Mouse (Mus musculus) embryonic facial prominence, embryonic 14.5 days (tissue): ENCODE measurements around the gene Ephx1. TPM values are rescaled to one million over a fixed set of nuclear protein-coding genes. Genes with fewer than 3 reads are reported as not detected.
"Not testable (repeated sequence)": the region's sequence is repeated elsewhere in the genome, so short reads cannot be mapped to it uniquely, and the experiment has no call there.

Experiments used
- ATAC-seq: fragments of 200-750 bp; cut with Nextera tagmentation; 2 replicates; pipeline ENCODE4 v1.8.0; 2017; ENCODE audit warnings: low read depth, moderate number of reproducible peaks, moderate TSS enrichment
- DNase-seq: peaks from one replicate; pipeline ENCODE4 v3.0.0-alpha.2; 2015; ENCODE audit warnings: low spot score
- H3K27ac ChIP-seq: fragments of 300-500 bp; sonication (generic); replicated peaks from 2 replicates; pipeline ENCODE4 v1.5.1; 2014; ENCODE audit warnings: low read depth, mild to moderate bottlenecking, low read length, moderate library complexity
- H3K27me3 ChIP-seq: fragments of 300-500 bp; sonication (generic); replicated peaks from 2 replicates; pipeline ENCODE4 v1.6.1; 2014; ENCODE audit warnings: low read length; ENCODE audit not compliant: control insufficient read depth, insufficient read depth
- H3K36me3 ChIP-seq: fragments of 300-500 bp; sonication (generic); 2 replicates; pipeline ENCODE4 v1.6.1; 2014; ENCODE audit warnings: low read length, mixed read lengths; ENCODE audit not compliant: control insufficient read depth, insufficient read depth
- H3K4me1 ChIP-seq: fragments of 300-500 bp; sonication (generic); 2 replicates; pipeline ENCODE4 v1.6.1; 2014; ENCODE audit warnings: antibody characterized with exemption, low read length; ENCODE audit not compliant: control insufficient read depth, insufficient read depth
- H3K4me2 ChIP-seq: fragments of 300-500 bp; sonication (generic); 2 replicates; pipeline ENCODE4 v1.6.1; 2014; ENCODE audit warnings: low read depth, mild to moderate bottlenecking, low read length, moderate library complexity, mixed read lengths
- H3K4me3 ChIP-seq: fragments of 300-500 bp; sonication (generic); 2 replicates; pipeline ENCODE4 v1.5.1; 2014; ENCODE audit warnings: low read depth, mild to moderate bottlenecking, low read length
- H3K9ac ChIP-seq: fragments of 300-500 bp; sonication (generic); 2 replicates; pipeline ENCODE4 v1.6.1; 2014; ENCODE audit warnings: low read depth, mild to moderate bottlenecking, low read length, moderate library complexity, mixed read lengths
- H3K9me3 ChIP-seq: fragments of 300-500 bp; sonication (generic); 2 replicates; pipeline ENCODE4 v1.6.1; 2016; ENCODE audit warnings: low read length; ENCODE audit not compliant: control insufficient read depth
- WGBS: fragments of 180-500 bp; shearing (Covaris S2); extraction: QIAGEN DNeasy Blood & Tissue Kit; methylation state at CpG from one replicate; pipeline ENCODE4 v1.1.7; 2014; 5-methylcytosine and 5-hydroxymethylcytosine counted together
- polyA plus RNA-seq: library from polyadenylated mRNA; unstranded; fragments of >200 nt; fragmentation: Nextera tagmentation; extraction: Ambion mirVana; gene quantifications from 2 replicates; pipeline ENCODE4 v1.2.1, GENCODE M21; 2014

The Ephx1 gene
- polyA plus RNA-seq, 1 experiment from 2014 or later, result 15.4 TPM

GRCm38 (mm10) chr1:181000501-181001092 is 20.1 kb downstream of the Ephx1 start:
- Histone ChIP-seq H3K9me3 (no peaks in the 10 kb centered on the region), H3K9ac (no peak overlapping the region; the same call in 1 of the 2 replicates), H3K4me2 (no peak overlapping the region), H3K27ac (no peak overlapping the region), H3K27me3 (no peaks in the 10 kb centered on the region), H3K36me3 (no peaks in the 10 kb centered on the region), H3K4me1 (no peaks in the 10 kb centered on the region), H3K4me3 (no peak overlapping the region)
- peak; percentile 92 for ATAC-seq
- peak; percentile 79 for DNase-seq
- WGBS, result 26% methylated on average over 10 of the region's 10 CpGs

GRCm38 (mm10) chr1:180992142-180992541 is 28.6 kb downstream of the Ephx1 start:
- WGBS, result 51% methylated on average over 3 of the region's 3 CpGs
- Histone ChIP-seq H3K4me3 (no peak overlapping the region), H3K4me2 (no peak overlapping the region), H3K9me3 (no peaks in the 10 kb centered on the region), H3K4me1 (no peaks in the 10 kb centered on the region), H3K36me3 (no peaks in the 10 kb centered on the region), H3K27ac (no peak overlapping the region), H3K27me3 (no peaks in the 10 kb centered on the region), H3K9ac (no peak overlapping the region)
- ATAC-seq (no peak), DNase-seq (peak; percentile 76)

GRCm38 (mm10) chr1:180990671-180991070 is 30.0 kb downstream of the Ephx1 start:
- Histone ChIP-seq H3K4me1 (no peaks in the 10 kb centered on the region), H3K36me3 (no peaks in the 10 kb centered on the region), H3K4me2 (no peak overlapping the region), H3K9me3 (no peaks in the 10 kb centered on the region), H3K27me3 (no peaks in the 10 kb centered on the region), H3K9ac (no peak overlapping the region), H3K27ac (no peak overlapping the region), H3K4me3 (no peak overlapping the region)
- WGBS, result 46% methylated on average over 3 of the region's 3 CpGs
- no peak for DNase-seq
- no peak for ATAC-seq

- Histone ChIP-seq H3K9ac (no peak overlapping the region), H3K27ac (no peak overlapping the region), H3K27me3 (no peaks in the 10 kb centered on the region), H3K4me1 (no peaks in the 10 kb centered on the region), H3K9me3 (no peaks in the 10 kb centered on the region), H3K4me2 (peak overlapping the region; percentile 32), H3K4me3 (no peak overlapping the region), H3K36me3 (no peaks in the 10 kb centered on the region)
- 0 out of 2 replicates have a peak, but pooled peaks have one; percentile 60 for ATAC-seq
- peak; percentile 68 for DNase-seq
- WGBS, result 5% methylated on average over 9 of the region's 9 CpGs
Measured at GRCm38 (mm10) chr1:180987759-180988158, 32.9 kb downstream of the Ephx1 start.

- ATAC-seq (no peak), DNase-seq (no peak)
- Histone ChIP-seq H3K36me3 (no peaks in the 10 kb centered on the region), H3K4me3 (no peak overlapping the region), H3K9ac (no peak overlapping the region), H3K27me3 (no peaks in the 10 kb centered on the region), H3K4me2 (no peak overlapping the region), H3K9me3 (no peaks in the 10 kb centered on the region), H3K27ac (no peak overlapping the region), H3K4me1 (no peaks in the 10 kb centered on the region)
- WGBS, result 87% methylated on average over 8 of the region's 8 CpGs
Measured at GRCm38 (mm10) chr1:180986701-180987100, 34.0 kb downstream of the Ephx1 start.

- H3K4me3 ChIP-seq, H3K4me2 ChIP-seq, H3K9me3 ChIP-seq, DNase-seq, H3K27ac ChIP-seq, H3K27me3 ChIP-seq, H3K4me1 ChIP-seq, H3K36me3 ChIP-seq, H3K9ac ChIP-seq, ATAC-seq: not testable (repeated sequence)
- WGBS, result 72% methylated on average over 7 of the region's 7 CpGs
Measured at GRCm38 (mm10) chr1:180981298-180982046, 39.2 kb downstream of the Ephx1 start.

GRCm38 (mm10) chr1:180980464-180980863 is 40.2 kb downstream of the Ephx1 start:
- Histone ChIP-seq H3K36me3 (0 out of 2 replicates have a peak, but pooled peaks cover under 1% of the 10 kb centered on the region), H3K27ac (no peak overlapping the region), H3K4me1 (no peaks in the 10 kb centered on the region), H3K4me3 (no peak overlapping the region), H3K9me3 (no peaks in the 10 kb centered on the region), H3K9ac (no peak overlapping the region), H3K4me2 (no peak overlapping the region), H3K27me3 (no peaks in the 10 kb centered on the region)
- ATAC-seq (no peak), DNase-seq (no peak)
- 55% methylated on average over 2 of the region's 2 CpGs for WGBS

GRCm38 (mm10) chr1:180979484-180980251 is 41.0 kb downstream of the Ephx1 start:
- peaks cover 7% of the 10 kb centered on the region; the same call in 1 of the 2 replicates for H3K36me3 ChIP-seq
- H3K4me2 ChIP-seq, result no peak overlapping the region
- 74% methylated on average over 24 of the region's 24 CpGs for WGBS
- H3K27ac ChIP-seq, result no peak overlapping the region
- H3K27me3 ChIP-seq, result no peaks in the 10 kb centered on the region
- no peak overlapping the region for H3K9ac ChIP-seq
- DNase-seq, result no peak
- H3K4me1 ChIP-seq, result no peaks in the 10 kb centered on the region
- ATAC-seq, result no peak
- H3K4me3 ChIP-seq, result no peak overlapping the region
- no peaks in the 10 kb centered on the region for H3K9me3 ChIP-seq
